Mouse (Mus musculus): ENCODE data around the gene Klra6.
"Not testable (repeated sequence)": the region's sequence is repeated elsewhere in the genome, so short reads cannot be mapped to it uniquely, and the experiment has no call there.

The Klra6 gene

DNA sequence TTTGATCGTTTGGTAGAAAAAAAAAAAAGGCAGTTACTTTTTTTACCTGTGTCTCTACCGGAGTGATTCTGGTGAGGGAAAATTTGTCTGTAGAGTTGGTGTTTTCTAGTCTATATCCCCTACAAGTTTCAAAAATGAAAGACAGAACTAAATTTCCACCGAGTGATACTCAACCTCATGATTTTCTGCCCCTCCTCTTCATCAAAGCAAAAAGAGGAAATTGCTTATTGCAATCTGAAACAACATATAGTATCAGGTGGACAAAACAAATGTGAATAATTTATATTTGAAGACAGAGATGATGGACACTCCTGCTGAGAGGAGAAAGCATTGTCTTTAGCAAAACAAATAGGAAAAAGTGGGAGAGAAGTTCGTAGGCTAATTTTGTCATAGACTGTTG lies at the start of gene Klra6:
TSS of gene Klra6 (minus strand) at position 101 of the 400 bp plus-strand sequence.
- DNase-seq (ENCODE audit: low spot score): no peak

- not testable (repeated sequence) for DNase-seq (ENCODE audit: low spot score)
Measured at GRCm38 (mm10) chr6:130067171-130067570, 40.4 kb upstream of the Klra6 start, which contains the start of gene Klra4. Klra4 (minus strand) TSS chr6:130067271.

DNA sequence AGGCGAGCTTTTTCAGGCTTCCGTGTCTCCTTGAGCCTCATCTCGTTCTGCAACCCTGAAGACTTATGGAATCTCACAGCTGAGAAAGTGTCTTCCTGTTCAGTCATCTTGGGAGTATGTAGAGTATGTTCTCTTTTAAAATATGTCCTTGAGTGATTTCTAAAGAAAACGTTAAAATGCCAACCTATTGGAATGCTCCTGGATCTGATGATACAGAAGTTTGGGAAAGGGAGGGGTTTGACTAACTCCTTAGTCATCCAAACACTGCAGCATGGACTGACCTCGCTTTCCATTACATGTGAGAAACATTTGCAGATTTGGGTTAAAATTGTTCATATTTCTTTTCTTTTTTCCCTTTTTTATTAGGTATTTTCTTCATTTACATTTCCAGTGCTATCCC lies 38.4 kb upstream of the Klra6 start:
- no peak for DNase-seq (ENCODE audit: low spot score)

GRCm38 (mm10) chr6:130035146-130035545 lies 8.4 kb upstream of the Klra6 start:
- not testable (repeated sequence) for DNase-seq (ENCODE audit: low spot score)

GRCm38 (mm10) chr6:130031493-130032089 lies 4.8 kb upstream of the Klra6 start:
- not testable (repeated sequence) for DNase-seq (ENCODE audit: low spot score)

All from left cerebral cortex, adult 11 months (tissue).